Mouse (Mus musculus) stomach, postnatal 0 days (tissue): ENCODE data around the gene Gm20431.

ENCODE experiments used
- CTCF ChIP-seq: IDR thresholded peaks from 2 replicates; pipeline ENCODE4 v1.5.1; 2016; ENCODE audit warnings: antibody characterized with exemption, low read depth, mild to moderate bottlenecking, moderate library complexity
- EP300 ChIP-seq: optimal IDR thresholded peaks from 2 replicates; pipeline ENCODE3; 2016; ENCODE audit warnings: antibody characterized with exemption

GRCm38 (mm10) chr2:167593551-167594250, 67.6 kb downstream of the Gm20431 start:
- no peak for TF ChIP-seq CTCF
- no peak for TF ChIP-seq EP300
